Mouse (Mus musculus) Patski (cell line): ENCODE measurements around the gene Aldh3b3. TPM values are rescaled to one million over a fixed set of nuclear protein-coding genes. Genes with fewer than 3 reads are reported as not detected.

Source experiments
- ATAC-seq: fragments of 100-300 bp; one replicate; pipeline ENCODE4 v1.8.0; 2021
- CTCF ChIA-PET: fragments of 350-600 bp; sonication (Branson Sonifier 250); formaldehyde crosslinking; loops from one replicate; lab custom pipeline; 2022; ENCODE audit warnings: inconsistent platforms; lab: Charles Lee
- POLR2A ChIA-PET: fragments of 350-600 bp; sonication (Branson Sonifier 250); formaldehyde crosslinking; loops from one replicate; lab custom pipeline; 2022; ENCODE audit warnings: antibody characterized with exemption, inconsistent platforms; lab: Charles Lee
- DNase-seq: peaks from one replicate; pipeline ENCODE4 v3.0.0-alpha.2; 2011; ENCODE audit warnings: low read depth, low spot score
- H3K27me3 ChIP-seq: fragments of 371-371 bp; one replicate; pipeline ENCODE4 v1.5.1; 2021
- CTCF ChIP-seq: fragments of 100-300 bp; IDR thresholded peaks from one replicate; pipeline ENCODE4 v1.5.1; 2021
- in situ Hi-C: fragments of 300-500 bp; cut with MboI; formaldehyde crosslinking; loops from 3 replicates; pipeline ENCODE4 v1.11.1; 2018; ENCODE audit warnings: low pct_unique_long_range_greater_than_20kb, mixed read lengths
- polyA plus RNA-seq: library from polyadenylated mRNA; unstranded; gene quantifications from one replicate; pipeline ENCODE4 v1.2.3, GENCODE M21; 2021

The Aldh3b3 gene
- polyA plus RNA-seq, 1 experiment from 2014 or later = 0.17 TPM

DNA sequence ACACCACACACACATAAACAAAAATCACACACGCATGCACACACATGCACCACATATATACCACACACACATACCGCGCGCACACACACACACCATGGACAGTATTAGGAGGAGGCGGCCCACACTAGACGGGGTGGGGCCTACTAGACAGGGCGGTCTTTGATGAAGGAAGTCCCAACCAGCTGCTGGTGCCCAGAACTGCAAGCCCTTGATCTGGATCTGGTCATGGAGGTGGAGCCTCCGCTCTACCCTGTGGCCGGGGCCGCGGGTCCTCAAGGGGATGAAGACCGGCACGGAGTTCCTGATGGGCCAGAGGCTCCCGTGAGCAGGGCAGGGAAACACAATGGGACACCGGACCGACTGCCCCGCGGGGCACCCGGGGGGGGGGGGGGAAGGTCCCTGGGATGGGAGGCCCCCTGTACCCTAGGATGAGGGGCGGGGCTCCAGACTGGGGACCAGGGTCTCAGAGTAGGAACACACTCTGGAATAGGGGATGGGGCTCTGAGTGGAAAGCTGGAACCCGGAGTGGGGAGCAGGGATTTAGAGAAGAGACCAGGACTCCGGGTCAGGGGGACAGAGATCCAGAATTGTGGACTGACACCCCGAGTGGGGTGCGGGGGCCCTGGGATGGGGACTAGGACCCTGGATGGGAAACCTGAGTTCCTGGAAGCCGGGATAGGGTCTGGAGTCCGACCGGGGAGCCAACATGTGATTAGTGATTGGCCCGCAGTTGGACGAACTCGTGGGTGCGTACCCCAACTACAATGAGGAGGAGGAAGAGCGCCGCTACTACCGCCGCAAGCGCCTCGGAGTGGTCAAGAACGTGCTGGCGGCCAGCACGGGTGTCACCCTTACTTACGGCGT, 23.2 kb upstream of the Aldh3b3 start, which contains the start of gene Unc93b1:
Gene Unc93b1, plus strand, starts transcription at position 155 of the 864 bp plus-strand sequence.
- ChIA-PET CTCF (no interaction called here), POLR2A (no interaction called here)
- DNase-seq = no peak
- TF ChIP-seq CTCF = no peak
- in situ Hi-C loops = no loop called here
- no peak for ATAC-seq
- no peaks in the 10 kb centered on the region for H3K27me3 ChIP-seq

DNA sequence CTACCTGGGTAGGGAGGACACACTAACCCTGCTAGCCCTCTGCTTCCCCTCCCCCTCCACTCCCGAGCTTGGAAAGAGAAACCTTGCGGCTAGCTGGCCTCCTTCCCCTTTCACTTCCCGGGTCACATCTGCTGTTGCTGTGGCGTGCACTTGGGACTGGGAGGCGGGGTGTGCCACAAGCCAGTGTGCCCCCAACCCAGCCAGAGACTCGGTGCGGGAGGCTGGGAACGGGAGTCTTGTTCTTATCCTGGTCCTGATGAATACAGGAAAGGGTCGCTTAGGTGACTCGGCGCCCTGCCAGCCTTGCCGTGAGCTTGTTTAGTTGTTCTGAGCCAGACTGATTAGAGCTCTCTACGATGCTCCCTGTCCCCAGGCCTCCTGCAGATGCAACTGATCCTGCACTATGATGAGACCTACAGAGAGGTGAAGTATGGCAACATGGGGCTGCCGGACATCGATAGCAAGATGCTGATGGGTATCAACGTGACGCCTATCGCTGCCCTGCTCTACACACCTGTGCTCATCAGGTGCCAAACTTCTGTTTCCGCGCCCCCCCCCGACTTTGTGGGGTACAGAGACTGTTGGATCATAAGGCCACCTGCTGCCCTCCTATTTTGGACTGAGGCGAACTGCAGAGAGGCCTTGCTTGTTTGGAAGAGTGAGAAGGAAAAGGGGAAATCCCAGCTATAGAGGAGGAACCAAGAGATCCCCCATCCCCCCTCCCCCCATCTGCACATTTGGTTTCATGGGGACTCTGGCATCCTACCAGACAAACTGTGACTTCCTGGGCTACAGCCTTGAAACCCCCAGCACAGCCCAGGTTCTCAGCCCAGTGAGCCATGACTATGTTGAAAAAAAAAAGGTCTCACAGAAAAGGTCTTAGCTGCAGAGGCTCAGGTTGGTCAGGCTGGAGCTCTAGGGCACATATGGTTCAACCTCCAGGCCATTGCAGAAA, 22.3 kb upstream of the Aldh3b3 start:
- ATAC-seq = no peak
- ChIA-PET CTCF (interaction anchor here (1.2 to 1.9 kb wide), 2 partner anchors 10 to 25 kb away, joined by 3 to 4 read pairs; no protein-coding TSS in a partner anchor), POLR2A (interaction anchor here (1.1 kb wide), 1 partner anchor 32 kb away, joined by 3 read pairs; no protein-coding TSS in a partner anchor)
- no peak for DNase-seq
- no peak for TF ChIP-seq CTCF
- no peaks in the 10 kb centered on the region for H3K27me3 ChIP-seq
- in situ Hi-C loops = no loop called here

DNA sequence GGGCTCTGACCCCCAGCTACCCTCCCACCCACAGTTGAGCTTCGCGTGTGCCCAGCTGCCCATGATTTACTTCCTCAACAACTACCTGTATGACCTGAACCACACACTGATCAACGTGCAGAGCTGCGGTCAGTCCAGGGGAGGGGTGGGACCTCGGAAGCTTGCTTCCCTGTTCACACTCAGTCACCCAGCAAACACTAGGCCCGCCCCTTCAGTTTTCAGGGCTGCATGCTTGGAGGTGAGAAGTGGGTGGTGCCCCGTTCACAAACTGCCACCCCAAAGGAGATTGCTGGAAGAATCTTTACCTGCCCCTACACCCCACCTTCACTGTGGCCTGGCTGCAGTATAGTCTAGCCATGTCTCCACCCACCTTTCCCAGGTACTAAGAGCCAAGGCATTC, 16.1 kb upstream of the Aldh3b3 start:
- CTCF ChIA-PET = interaction anchor here (0.9 kb wide), 1 partner anchor 16 kb away, joined by 3 read pairs; no protein-coding TSS in a partner anchor
- DNase-seq = no peak
- POLR2A ChIA-PET = no interaction called here
- in situ Hi-C loops = no loop called here
- ATAC-seq = no peak
- no peak for TF ChIP-seq CTCF
- H3K27me3 ChIP-seq = peaks cover 4% of the 10 kb centered on the region

DNA sequence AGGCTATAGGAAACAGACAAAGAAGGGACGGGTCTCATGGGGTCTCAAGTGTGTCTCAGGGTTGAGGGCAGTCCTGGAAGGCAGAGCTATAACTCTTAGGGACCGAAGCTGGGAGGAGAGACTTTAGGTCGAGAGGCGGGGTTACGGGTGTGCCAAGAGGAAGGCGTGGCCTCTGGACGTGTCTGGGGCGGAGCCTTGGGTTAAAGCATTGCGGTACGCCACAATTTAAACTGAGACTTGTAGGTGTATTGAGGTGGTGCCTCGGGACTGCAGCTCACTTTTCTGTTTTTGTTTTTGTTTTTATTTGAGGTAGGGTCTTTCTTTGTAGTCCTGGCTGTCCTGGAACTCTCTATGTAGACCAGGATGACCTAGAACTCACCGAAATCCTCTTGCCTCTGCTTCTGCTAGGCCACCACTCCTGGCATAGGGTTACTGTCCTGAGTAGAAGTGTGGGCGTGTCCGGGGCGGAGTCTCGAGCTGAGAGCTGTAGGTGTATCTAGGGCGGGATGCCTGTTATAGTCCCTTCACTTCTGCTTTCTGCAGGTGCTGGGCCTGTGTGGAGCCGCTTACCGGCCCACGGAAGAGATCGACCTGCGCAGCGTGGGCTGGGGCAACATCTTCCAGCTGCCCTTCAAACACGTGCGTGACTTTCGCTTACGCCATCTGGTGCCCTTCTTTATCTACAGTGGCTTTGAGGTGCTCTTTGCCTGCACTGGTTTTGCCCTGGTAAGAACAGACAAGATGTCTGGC, 15.3 kb upstream of the Aldh3b3 start:
- DNase-seq (no peak), ATAC-seq (no peak)
- POLR2A ChIA-PET = no interaction called here
- TF ChIP-seq CTCF = no peak
- CTCF ChIA-PET = interaction anchor here (0.9 kb wide), 1 partner anchor 37 kb away, joined by 3 read pairs; no protein-coding TSS in a partner anchor
- in situ Hi-C loops = no loop called here
- H3K27me3 ChIP-seq = peaks cover 4% of the 10 kb centered on the region

DNA sequence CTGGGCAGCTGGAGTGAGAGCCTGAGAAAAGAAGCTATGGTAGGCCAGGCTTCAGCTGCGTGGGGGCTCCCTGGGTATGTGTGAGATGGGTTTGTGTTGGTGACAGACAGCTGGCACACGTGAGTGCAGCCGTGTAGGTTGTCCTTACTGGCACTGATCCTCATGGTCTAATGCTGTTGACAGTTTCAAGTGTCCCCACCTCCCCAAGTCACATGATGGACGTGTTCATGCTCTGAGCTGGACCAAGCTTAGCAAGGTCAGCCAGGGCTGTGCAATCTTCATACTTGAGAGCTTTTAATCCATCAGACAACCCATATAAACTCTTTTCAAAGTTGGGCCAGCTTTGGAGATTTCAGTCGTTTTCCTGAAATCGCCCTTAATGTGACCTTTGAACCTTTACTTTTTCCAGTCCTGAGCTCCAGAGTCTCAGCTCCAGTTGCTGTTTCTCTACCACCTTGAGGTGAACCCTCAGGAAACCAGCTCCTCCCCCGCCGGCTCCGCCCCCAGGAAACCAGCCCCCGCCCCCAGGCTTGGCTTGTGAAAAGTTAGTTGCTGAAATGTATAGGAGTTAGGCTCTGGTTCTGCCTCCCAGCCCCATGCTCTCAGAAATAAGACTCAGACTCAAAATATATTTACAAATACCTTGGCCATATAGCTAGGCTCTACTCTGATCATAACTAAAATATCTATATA, 12.4 kb upstream of the Aldh3b3 start:
- H3K27me3 ChIP-seq = peaks cover 6% of the 10 kb centered on the region
- ATAC-seq = no peak
- no peak for DNase-seq
- in situ Hi-C loops = loop anchor here (5.0 kb wide), 1 partner anchor 36 kb away; no protein-coding TSS in a partner anchor
- POLR2A ChIA-PET = no interaction called here
- CTCF ChIA-PET = interaction anchor here (0.7 to 3.0 kb wide), 27 partner anchors 9 to 106 kb away, joined by 3 to 32 read pairs (median 4); partner anchors contain the start of genes Acy3, Aldh3b1, Aldh3b3 and Gm49405
- TF ChIP-seq CTCF = no peak

DNA sequence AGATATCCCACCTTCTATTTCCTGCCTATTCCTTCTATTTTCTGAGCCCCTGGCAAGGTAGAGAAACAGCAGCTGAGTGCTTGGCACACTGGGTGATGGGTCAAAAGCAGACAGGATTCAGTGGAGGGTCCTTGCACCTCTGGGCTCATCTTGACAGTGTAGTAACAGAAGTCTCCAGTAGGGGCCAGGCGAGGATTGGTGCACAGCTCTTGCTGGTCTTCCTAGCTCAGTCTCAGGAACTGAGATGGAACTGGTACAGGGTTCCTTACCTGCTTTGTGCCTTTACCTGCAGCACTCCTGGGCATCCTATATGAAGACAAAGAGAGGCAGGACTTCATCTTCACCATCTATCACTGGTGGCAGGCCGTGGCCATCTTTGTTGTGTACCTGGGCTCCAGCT, 11.7 kb upstream of the Aldh3b3 start:
- in situ Hi-C loops = loop anchor here (5.0 kb wide), 1 partner anchor 36 kb away; no protein-coding TSS in a partner anchor
- DNase-seq (no peak), ATAC-seq (peak; percentile 48)
- TF ChIP-seq CTCF = peak; percentile 95
- POLR2A ChIA-PET = interaction anchor here (0.6 kb wide), 1 partner anchor 9 kb away, joined by 4 read pairs; no protein-coding TSS in a partner anchor
- CTCF ChIA-PET = interaction anchor here (0.6 to 3.0 kb wide), 36 partner anchors 8 to 110 kb away, joined by 3 to 32 read pairs (median 3); partner anchors contain the start of genes Acy3, Aldh3b1, Aldh3b3 and Gm49405
- peaks cover 6% of the 10 kb centered on the region for H3K27me3 ChIP-seq

DNA sequence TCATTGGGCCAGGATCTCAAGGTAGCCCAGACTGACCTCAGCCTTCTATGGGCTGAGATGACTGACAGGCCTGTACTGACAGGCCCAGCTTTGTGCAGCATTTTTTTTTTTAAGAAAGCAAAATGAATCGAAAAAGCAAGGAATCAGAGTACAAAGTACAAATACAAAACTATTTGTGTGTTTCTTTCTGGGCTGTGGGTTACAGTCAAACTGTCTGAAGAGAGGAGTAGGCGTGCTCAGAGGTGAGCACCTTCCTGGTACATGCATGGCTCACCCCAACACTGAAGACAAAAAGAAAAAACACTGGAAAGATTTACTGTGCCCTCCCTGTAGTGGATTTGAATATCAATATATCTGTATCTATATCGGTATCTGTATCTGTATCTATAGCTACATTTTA, 10.6 kb upstream of the Aldh3b3 start:
- DNase-seq (no peak), ATAC-seq (no peak)
- ChIA-PET CTCF (interaction anchor here (1.0 to 3.0 kb wide), 12 partner anchors 16 to 104 kb away, joined by 3 to 32 read pairs (median 4); partner anchors contain the start of genes Gm49405, Ndufv1, Nudt8 and Tbx10), POLR2A (no interaction called here)
- TF ChIP-seq CTCF = no peak
- in situ Hi-C loops = loop anchor here (5.0 kb wide), 1 partner anchor 34 kb away; no protein-coding TSS in a partner anchor
- H3K27me3 ChIP-seq = peaks cover 6% of the 10 kb centered on the region

DNA sequence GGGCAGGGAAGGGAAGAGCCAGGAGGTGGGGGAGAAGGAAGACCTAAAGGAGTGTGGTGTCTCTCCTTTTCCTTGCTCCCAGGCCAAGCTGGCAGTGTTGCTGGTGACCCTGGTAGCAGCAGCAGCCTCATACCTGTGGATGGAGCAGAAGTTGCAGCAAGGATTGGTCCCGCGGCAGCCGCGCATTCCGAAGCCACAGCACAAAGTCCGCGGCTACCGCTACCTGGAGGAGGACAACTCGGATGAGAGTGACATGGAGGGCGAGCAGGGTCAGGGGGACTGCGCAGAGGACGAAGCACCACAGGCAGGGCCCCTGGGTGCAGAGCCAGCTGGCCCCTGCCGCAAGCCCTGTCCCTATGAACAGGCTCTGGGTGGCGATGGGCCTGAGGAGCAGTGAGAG, 9.9 kb upstream of the Aldh3b3 start:
- ATAC-seq (no peak), DNase-seq (no peak)
- peaks cover 7% of the 10 kb centered on the region for H3K27me3 ChIP-seq
- TF ChIP-seq CTCF = no peak
- in situ Hi-C loops = loop anchor here (5.0 kb wide), 1 partner anchor 34 kb away; no protein-coding TSS in a partner anchor
- POLR2A ChIA-PET = no interaction called here
- CTCF ChIA-PET = interaction anchor here (1.6 to 3.0 kb wide), 2 partner anchors 21 to 65 kb away, joined by 3 to 26 read pairs; partner anchors contain the start of gene Ndufv1

DNA sequence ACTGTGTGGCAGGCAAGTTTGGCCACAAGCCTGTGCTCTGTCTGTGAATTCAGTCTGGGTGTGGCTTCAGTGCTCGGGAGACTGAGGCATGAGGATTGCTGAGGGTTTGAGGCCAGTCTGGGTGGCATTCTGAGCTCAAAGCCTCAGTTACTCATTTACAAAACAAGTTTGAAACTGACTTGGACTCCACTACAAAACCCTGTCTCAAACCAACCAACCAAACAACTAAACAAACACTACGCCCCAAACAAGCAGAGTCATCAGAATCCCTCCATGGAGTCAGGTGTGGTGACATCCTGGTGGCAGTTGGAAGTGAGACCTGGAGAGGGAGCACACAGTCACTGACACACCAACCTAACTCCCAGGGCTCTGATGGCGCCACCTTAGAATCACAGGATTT, 8.1 kb upstream of the Aldh3b3 start:
- no peak for TF ChIP-seq CTCF
- CTCF ChIA-PET = interaction anchor here (1.6 to 2.2 kb wide), 2 partner anchors 19 to 30 kb away, joined by 3 to 10 read pairs; no protein-coding TSS in a partner anchor
- peaks cover 8% of the 10 kb centered on the region for H3K27me3 ChIP-seq
- POLR2A ChIA-PET = no interaction called here
- no peak for ATAC-seq
- in situ Hi-C loops = no loop called here
- no peak for DNase-seq
